Mouse (Mus musculus): Measurements from ENCODE around the gene Lin28b.

DNA sequence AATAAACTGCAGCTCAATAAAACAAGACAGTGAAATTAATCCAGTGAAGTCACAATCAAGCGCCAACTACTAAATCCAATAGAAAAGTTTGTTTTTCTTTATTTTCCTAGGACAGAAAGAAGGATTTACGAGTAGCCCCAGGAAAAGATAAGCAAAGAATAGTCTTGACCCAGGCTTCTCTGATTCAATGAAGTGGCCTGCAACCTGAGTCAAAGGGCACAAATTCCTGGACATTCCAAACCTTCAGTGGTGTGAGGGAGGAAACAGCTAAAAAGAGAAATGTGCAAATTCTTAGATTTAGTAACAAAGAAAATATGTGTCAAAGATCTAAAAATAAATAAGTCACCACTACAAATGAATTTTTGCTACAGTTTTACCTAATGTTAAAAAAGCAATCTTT is 27.6 kb downstream of the Lin28b start:
- TF ChIP-seq CTCF (IDR thresholded peaks at IDR 0.05; ENCODE audit: low read depth, low read length), result no peak
- TF ChIP-seq POLR2A (IDR thresholded peaks at IDR 0.05; ENCODE audit: insufficient read depth, low read length), result no peak

Measured in ES-Bruce4 (cell line).